Comparison of ENCODE assay signal across 27 mouse cellular contexts in genomic region chr8:117326735-117327134, GRCm38 (mm10).
DNase-seq lines count a peak whose midpoint lies in the region; ATAC-seq and TF ChIP-seq lines count a peak whose summit lies in the region.
"Had no signal": no experiment of that assay in that cellular context is flagged by ENCODE, and none has a peak within 500 bp of the region (broad histone marks: within the 10 kb centered on the region; RNA-seq: fewer than 3 reads in every experiment).

No protein-coding gene starts in this region.

- 63% methylated on average over 5 of the region's 5 CpGs for WGBS in liver, postnatal 0 days (ENCODE audit: insufficient replicate concordance)
- WGBS in liver, embryonic 11.5 days: 66% methylated on average over 5 of the region's 5 CpGs

- H3K4me2 ChIP-seq in liver, postnatal 0 days (ENCODE audit: low read depth, low read length): no peak overlapping the region
- no peak overlapping the region for H3K4me2 ChIP-seq in liver, embryonic 11.5 days
- H3K4me2 ChIP-seq: heart, embryonic 15.5 days; limb, embryonic 15.5 days; lung, embryonic 14.5 days; midbrain, embryonic 15.5 days had no signal

- no peaks in the 10 kb centered on the region for H3K9me3 ChIP-seq in liver, postnatal 0 days (ENCODE audit: low read length)
- no peaks in the 10 kb centered on the region for H3K9me3 ChIP-seq in liver, embryonic 11.5 days (ENCODE audit: control insufficient read depth, low read length)
- H3K9me3 ChIP-seq: heart, embryonic 10.5 days; heart, embryonic 15.5 days; limb, embryonic 10.5 days; limb, embryonic 15.5 days; midbrain, embryonic 10.5 days; midbrain, embryonic 15.5 days had no signal

- H3K27me3 ChIP-seq in liver, postnatal 0 days (ENCODE audit: insufficient read depth, low read length): no peaks in the 10 kb centered on the region
- no peaks in the 10 kb centered on the region for H3K27me3 ChIP-seq in liver, embryonic 11.5 days (replicated peaks; ENCODE audit: control insufficient read depth, insufficient read depth, low read length)
- H3K27me3 ChIP-seq: CH12.LX; heart, embryonic 15.5 days; limb, embryonic 15.5 days; midbrain, embryonic 15.5 days; Patski had no signal

- TF ChIP-seq CTCF in liver, postnatal 0 days (IDR thresholded peaks at IDR 0.05; ENCODE audit: low read depth): no peak

- H3K27ac ChIP-seq in liver, postnatal 0 days (ENCODE audit: low read depth): peak overlapping the region; percentile 69; the same call in 1 of the 2 replicates
- no peak overlapping the region for H3K27ac ChIP-seq in liver, embryonic 11.5 days (ENCODE audit: low read depth, low read length)
- H3K27ac ChIP-seq: liver, embryonic 14.5 days had no signal

- H3K4me1 ChIP-seq in liver, postnatal 0 days (ENCODE audit: insufficient read depth): peaks cover 61% of the 10 kb centered on the region
- peaks cover 31% of the 10 kb centered on the region for H3K4me1 ChIP-seq in liver, embryonic 11.5 days (replicated peaks; ENCODE audit: control insufficient read depth, insufficient read depth, low read length)

- H3K36me3 ChIP-seq in liver, postnatal 0 days (replicated peaks; ENCODE audit: insufficient read depth, low read length): peaks cover 6% of the 10 kb centered on the region; the same call in 1 of the 2 replicates
- H3K36me3 ChIP-seq in liver, embryonic 11.5 days (ENCODE audit: control insufficient read depth, insufficient read depth, low read length): no peaks in the 10 kb centered on the region; the same call in 1 of the 2 replicates
- H3K36me3 ChIP-seq: heart, embryonic 10.5 days; heart, embryonic 15.5 days; midbrain, embryonic 15.5 days had no signal

- no peak for ATAC-seq in liver, postnatal 0 days
- ATAC-seq in liver, embryonic 11.5 days (replicated peaks; ENCODE audit: low FRiP score): no peak
- 0 out of 2 replicates have a peak, but pooled peaks have one; percentile 22 for ATAC-seq in common myeloid progenitor, adult 5-6 weeks (replicated peaks; ENCODE audit: low read depth, poor library complexity, severe bottlenecking)
- peak; percentile 35; the same call in 1 of the 2 replicates for ATAC-seq in megakaryocyte-erythroid progenitor cell, adult 5-6 weeks (replicated peaks; ENCODE audit: low FRiP score, low TSS enrichment, poor library complexity, severe bottlenecking)
- ATAC-seq: forebrain, embryonic 16.5 days; midbrain, embryonic 15.5 days; Patski had no signal

- no peak overlapping the region for H3K4me3 ChIP-seq in liver, postnatal 0 days (ENCODE audit: low read depth, low read length)
- no peak overlapping the region for H3K4me3 ChIP-seq in liver, embryonic 11.5 days (ENCODE audit: low read depth, low read length)
- H3K4me3 ChIP-seq: heart, embryonic 10.5 days; heart, embryonic 15.5 days; limb, embryonic 10.5 days; limb, embryonic 15.5 days; midbrain, embryonic 10.5 days; midbrain, embryonic 15.5 days had no signal

- no peak for TF ChIP-seq EP300 in liver, postnatal 0 days (IDR thresholded peaks at IDR 0.05; ENCODE audit: low read depth)

- DNase-seq in liver, postnatal 0 days: no peak
- no peak for DNase-seq in liver, embryonic 11.5 days (ENCODE audit: low spot score)
- DNase-seq in adipocyte (ENCODE audit: low spot score): no peak
- DNase-seq in c-Kit-positive CD71-positive TER-119-positive erythroid progenitor cells, embryonic 14.5 days (ENCODE audit: low spot score): no peak
- DNase-seq in cerebellum, adult 9-10 months: no peak
- DNase-seq: adrenal gland, postnatal 14 days; cerebellum, adult 11-12 months; cerebellum, postnatal 10 days; gastrocnemius, postnatal 10 days; heart, adult 11 months; layer of hippocampus, postnatal 36 days; lung, embryonic 14.5 days; lung, postnatal 14 days; right cerebral cortex, adult 18-20 months; thymus, postnatal 4 days had no signal

- no peak overlapping the region for H3K9ac ChIP-seq in liver, postnatal 0 days (replicated peaks)
- H3K9ac ChIP-seq in liver, embryonic 11.5 days (ENCODE audit: low read depth, low read length): no peak overlapping the region
- H3K9ac ChIP-seq: heart, embryonic 15.5 days; limb, embryonic 15.5 days; liver, embryonic 14.5 days; lung, embryonic 14.5 days had no signal

Comparison
In these comparisons a context has a peak if more than half of its experiments do, and no peak if none do; other contexts are left out.
1. ATAC-seq: peak in common myeloid progenitor, adult 5-6 weeks (single experiment) and megakaryocyte-erythroid progenitor cell, adult 5-6 weeks (single experiment); none in liver, postnatal 0 days (single experiment) and liver, embryonic 11.5 days (single experiment).